Mouse (Mus musculus): ENCODE measurements at regions not wholly inside any gene's neighbourhood (a gene's known extent, or its start where the extent isn't known, plus 50 kb on each side); places are given as distances from the start of the nearest gene placed in this dataset.

GRCm38 (mm10) chr10:43700371-43701289 is 122.5 kb downstream of the Cd24a start:
- no peaks in the 10 kb centered on the region for H3K27me3 ChIP-seq (ENCODE audit: control insufficient read depth, insufficient read depth, low read length)
- H3K4me2 ChIP-seq (ENCODE audit: low read depth, low read length), result no peak overlapping the region
- no peaks in the 10 kb centered on the region for H3K36me3 ChIP-seq (replicated peaks; ENCODE audit: control insufficient read depth, insufficient read depth, low read length)
- H3K4me1 ChIP-seq (ENCODE audit: control insufficient read depth, insufficient read depth), result no peaks in the 10 kb centered on the region
- WGBS, result 78% methylated on average over 13 of the region's 13 CpGs
- H3K9ac ChIP-seq (replicated peaks; ENCODE audit: low read depth, low read length), result no peak overlapping the region
- H3K4me3 ChIP-seq (ENCODE audit: low read depth, low read length), result no peak overlapping the region
- TF ChIP-seq EP300 (IDR thresholded peaks at IDR 0.05; ENCODE audit: low read depth), result no peak
- TF ChIP-seq CTCF (IDR thresholded peaks at IDR 0.05; ENCODE audit: low read depth), result no peak
- DNase-seq (ENCODE audit: low spot score) (no peak), ATAC-seq (ENCODE audit: insufficient read depth, low read depth) (no peak)
- no peaks in the 10 kb centered on the region for H3K9me3 ChIP-seq (replicated peaks; ENCODE audit: control insufficient read depth, low read length)
- H3K27ac ChIP-seq (ENCODE audit: low read depth), result no peak overlapping the region

GRCm38 (mm10) chr10:43702895-43703294 is 124.8 kb downstream of the Cd24a start:
- H3K36me3 ChIP-seq (replicated peaks; ENCODE audit: control insufficient read depth, insufficient read depth, low read length), result no peaks in the 10 kb centered on the region
- H3K27me3 ChIP-seq (ENCODE audit: control insufficient read depth, insufficient read depth, low read length), result 0 out of 2 replicates have a peak, but pooled peaks cover 5% of the 10 kb centered on the region
- no peaks in the 10 kb centered on the region for H3K9me3 ChIP-seq (replicated peaks; ENCODE audit: control insufficient read depth, low read length)
- no peaks in the 10 kb centered on the region for H3K4me1 ChIP-seq (ENCODE audit: control insufficient read depth, insufficient read depth)
- no peak overlapping the region for H3K4me3 ChIP-seq (ENCODE audit: low read depth, low read length)
- H3K27ac ChIP-seq (ENCODE audit: low read depth), result no peak overlapping the region
- 60% methylated on average over 5 of the region's 5 CpGs for WGBS
- no peak overlapping the region for H3K4me2 ChIP-seq (ENCODE audit: low read depth, low read length)
- no peak for TF ChIP-seq EP300 (IDR thresholded peaks at IDR 0.05; ENCODE audit: low read depth)
- no peak for TF ChIP-seq CTCF (IDR thresholded peaks at IDR 0.05; ENCODE audit: low read depth)
- H3K9ac ChIP-seq (replicated peaks; ENCODE audit: low read depth, low read length), result no peak overlapping the region
- ATAC-seq (ENCODE audit: insufficient read depth, low read depth), result no peak
- no peak for DNase-seq (ENCODE audit: low spot score)

GRCm38 (mm10) chr10:43706001-43706988 is 128.2 kb downstream of the Cd24a start:
- H3K4me2 ChIP-seq (ENCODE audit: low read depth, low read length), result no peak overlapping the region; the same call in 1 of the 2 replicates
- H3K9ac ChIP-seq (replicated peaks; ENCODE audit: low read depth, low read length), result no peak overlapping the region
- 0 out of 2 replicates have a peak, but pooled peaks cover 5% of the 10 kb centered on the region for H3K27me3 ChIP-seq (ENCODE audit: control insufficient read depth, insufficient read depth, low read length)
- H3K9me3 ChIP-seq (replicated peaks; ENCODE audit: control insufficient read depth, low read length), result no peaks in the 10 kb centered on the region
- H3K4me1 ChIP-seq (ENCODE audit: control insufficient read depth, insufficient read depth), result no peaks in the 10 kb centered on the region
- DNase-seq (ENCODE audit: low spot score) (no peak), ATAC-seq (ENCODE audit: insufficient read depth, low read depth) (no peak)
- WGBS, result 49% methylated on average over 17 of the region's 17 CpGs
- no peak overlapping the region for H3K4me3 ChIP-seq (ENCODE audit: low read depth, low read length)
- no peaks in the 10 kb centered on the region for H3K36me3 ChIP-seq (replicated peaks; ENCODE audit: control insufficient read depth, insufficient read depth, low read length)
- no peak for TF ChIP-seq EP300 (IDR thresholded peaks at IDR 0.05; ENCODE audit: low read depth)
- TF ChIP-seq CTCF (IDR thresholded peaks at IDR 0.05; ENCODE audit: low read depth), result peak; percentile 26; the same call in 1 of the 2 replicates
- H3K27ac ChIP-seq (ENCODE audit: low read depth), result no peak overlapping the region

GRCm38 (mm10) chr10:43707011-43707410 is 128.9 kb downstream of the Cd24a start:
- Histone ChIP-seq H3K9me3 (replicated peaks; ENCODE audit: control insufficient read depth, low read length) (no peaks in the 10 kb centered on the region), H3K4me2 (ENCODE audit: low read depth, low read length) (no peak overlapping the region), H3K27me3 (ENCODE audit: control insufficient read depth, insufficient read depth, low read length) (0 out of 2 replicates have a peak, but pooled peaks cover 5% of the 10 kb centered on the region), H3K36me3 (replicated peaks; ENCODE audit: control insufficient read depth, insufficient read depth, low read length) (no peaks in the 10 kb centered on the region), H3K9ac (replicated peaks; ENCODE audit: low read depth, low read length) (no peak overlapping the region), H3K4me3 (ENCODE audit: low read depth, low read length) (no peak overlapping the region), H3K4me1 (ENCODE audit: control insufficient read depth, insufficient read depth) (no peaks in the 10 kb centered on the region), H3K27ac (ENCODE audit: low read depth) (no peak overlapping the region)
- no peak for TF ChIP-seq CTCF (IDR thresholded peaks at IDR 0.05; ENCODE audit: low read depth)
- no peak for TF ChIP-seq EP300 (IDR thresholded peaks at IDR 0.05; ENCODE audit: low read depth)
- ATAC-seq (ENCODE audit: insufficient read depth, low read depth) (no peak), DNase-seq (ENCODE audit: low spot score) (no peak)
- 72% methylated on average over 5 of the region's 5 CpGs for WGBS

GRCm38 (mm10) chr10:43707821-43708373 is 129.8 kb downstream of the Cd24a start:
- no peak for ATAC-seq (ENCODE audit: insufficient read depth, low read depth)
- Histone ChIP-seq H3K4me3 (ENCODE audit: low read depth, low read length) (no peak overlapping the region), H3K27me3 (ENCODE audit: control insufficient read depth, insufficient read depth, low read length) (0 out of 2 replicates have a peak, but pooled peaks cover 5% of the 10 kb centered on the region), H3K4me1 (ENCODE audit: control insufficient read depth, insufficient read depth) (no peaks in the 10 kb centered on the region), H3K4me2 (ENCODE audit: low read depth, low read length) (no peak overlapping the region), H3K36me3 (replicated peaks; ENCODE audit: control insufficient read depth, insufficient read depth, low read length) (no peaks in the 10 kb centered on the region), H3K27ac (ENCODE audit: low read depth) (no peak overlapping the region), H3K9ac (replicated peaks; ENCODE audit: low read depth, low read length) (no peak overlapping the region), H3K9me3 (replicated peaks; ENCODE audit: control insufficient read depth, low read length) (no peaks in the 10 kb centered on the region)
- TF ChIP-seq EP300 (IDR thresholded peaks at IDR 0.05; ENCODE audit: low read depth) (no peak), CTCF (IDR thresholded peaks at IDR 0.05; ENCODE audit: low read depth) (no peak)
- 74% methylated on average over 15 of the region's 15 CpGs for WGBS
- DNase-seq (ENCODE audit: low spot score), result no peak
